Mouse (Mus musculus) liver, embryonic 13.5 days (tissue): ENCODE results near the gene Cckar. TPM values are rescaled to one million over a fixed set of nuclear protein-coding genes. Genes with fewer than 3 reads are reported as not detected.
"Not testable (repeated sequence)": the region's sequence is repeated elsewhere in the genome, so short reads cannot be mapped to it uniquely, and the experiment has no call there.

Experiments
- ATAC-seq: fragments of 200-750 bp; cut with Nextera tagmentation; 2 replicates; pipeline ENCODE4 v1.8.0; 2017; ENCODE audit warnings: low read depth, mild to moderate bottlenecking, moderate number of reproducible peaks, moderate library complexity
- DNase-seq: peaks from one replicate; pipeline ENCODE4 v3.0.0; 2022
- H3K27ac ChIP-seq: fragments of 300-500 bp; sonication (generic); 2 replicates; pipeline ENCODE4 v1.5.1; 2015; ENCODE audit warnings: moderate library complexity, mild to moderate bottlenecking, inconsistent platforms
- H3K27me3 ChIP-seq: fragments of 300-500 bp; sonication (generic); 2 replicates; pipeline ENCODE4 v1.6.1; 2015; ENCODE audit warnings: mild to moderate bottlenecking, inconsistent platforms
- H3K36me3 ChIP-seq: fragments of 300-500 bp; sonication (generic); 2 replicates; pipeline ENCODE4 v1.6.1; 2015; ENCODE audit warnings: mild to moderate bottlenecking, inconsistent platforms
- H3K4me1 ChIP-seq: fragments of 300-500 bp; sonication (generic); replicated peaks from 2 replicates; pipeline ENCODE4 v1.6.1; 2015; ENCODE audit warnings: inconsistent platforms
- H3K4me2 ChIP-seq: fragments of 300-500 bp; sonication (generic); 2 replicates; pipeline ENCODE4 v1.6.1; 2015; ENCODE audit warnings: inconsistent platforms, mild to moderate bottlenecking, moderate library complexity
- H3K4me3 ChIP-seq: fragments of 300-500 bp; sonication (generic); replicated peaks from 2 replicates; pipeline ENCODE4 v1.5.1; 2015; ENCODE audit warnings: mild to moderate bottlenecking, inconsistent platforms
- H3K9ac ChIP-seq: fragments of 300-500 bp; sonication (generic); 2 replicates; pipeline ENCODE4 v1.6.1; 2015; ENCODE audit warnings: mild to moderate bottlenecking, inconsistent platforms
- H3K9me3 ChIP-seq: fragments of 300-500 bp; sonication (generic); replicated peaks from 2 replicates; pipeline ENCODE4 v1.6.1; 2016; ENCODE audit warnings: inconsistent platforms
- WGBS: fragments of 180-500 bp; shearing (Covaris S2); methylation state at CpG from one replicate; pipeline ENCODE4 v1.1.7; 2015; ENCODE audit not compliant: insufficient replicate concordance; 5-methylcytosine and 5-hydroxymethylcytosine counted together
- polyA plus RNA-seq: library from polyadenylated mRNA; unstranded; fragments of >200 nt; fragmentation: Nextera tagmentation; extraction: Ambion mirVana; gene quantifications from 2 replicates; pipeline ENCODE4 v1.2.1, GENCODE M21; 2015

The Cckar gene
- polyA plus RNA-seq, 1 experiment from 2014 or later, result 0.07 TPM

DNA sequence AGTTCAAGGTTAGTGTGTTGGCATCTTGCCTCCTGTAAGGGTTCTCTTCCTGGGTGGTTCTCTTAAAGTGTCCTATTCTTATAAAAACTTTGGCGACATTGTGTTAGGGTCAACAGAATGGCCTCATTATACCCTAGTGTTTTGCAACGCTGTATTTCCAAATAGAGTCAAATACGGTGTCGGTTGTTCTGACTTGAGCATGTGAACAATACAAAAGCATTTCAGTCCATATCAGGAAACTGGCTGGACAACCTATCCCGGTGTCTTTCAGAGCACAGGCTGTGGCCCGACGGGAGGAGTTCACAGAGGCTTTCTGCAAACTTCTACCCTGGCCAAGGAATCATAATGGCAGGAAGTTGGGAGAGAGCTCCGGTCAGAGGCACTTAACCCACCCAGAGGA lies 15.4 kb downstream of the Cckar start:
- Histone ChIP-seq H3K4me1 (no peaks in the 10 kb centered on the region), H3K4me3 (no peak overlapping the region), H3K9ac (no peak overlapping the region), H3K27me3 (no peaks in the 10 kb centered on the region), H3K36me3 (no peaks in the 10 kb centered on the region), H3K27ac (no peak overlapping the region), H3K4me2 (no peak overlapping the region), H3K9me3 (no peaks in the 10 kb centered on the region)
- ATAC-seq (no peak), DNase-seq (no peak)
- WGBS, result 56% methylated on average over 8 of the region's 8 CpGs

DNA sequence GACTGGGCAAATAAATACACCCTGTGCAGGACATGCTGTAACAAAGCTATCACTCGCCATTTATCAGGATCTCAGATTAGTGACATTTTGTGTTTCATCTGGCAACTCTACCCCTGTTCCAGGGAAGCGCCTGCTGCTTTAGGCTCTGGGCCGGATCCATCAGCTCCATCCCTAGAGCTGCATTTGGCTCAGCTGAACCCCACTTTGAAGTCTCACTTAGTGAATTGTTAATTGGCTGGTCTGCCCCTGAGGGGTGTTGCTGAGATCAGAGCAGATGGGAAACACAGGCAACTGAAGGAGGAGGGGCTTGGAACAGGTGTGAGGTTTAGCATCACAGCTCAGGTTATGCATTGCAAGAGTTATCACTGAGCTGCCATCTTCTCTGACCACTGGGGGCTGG lies 15.9 kb downstream of the Cckar start:
- H3K9me3 ChIP-seq, result no peaks in the 10 kb centered on the region

DNA sequence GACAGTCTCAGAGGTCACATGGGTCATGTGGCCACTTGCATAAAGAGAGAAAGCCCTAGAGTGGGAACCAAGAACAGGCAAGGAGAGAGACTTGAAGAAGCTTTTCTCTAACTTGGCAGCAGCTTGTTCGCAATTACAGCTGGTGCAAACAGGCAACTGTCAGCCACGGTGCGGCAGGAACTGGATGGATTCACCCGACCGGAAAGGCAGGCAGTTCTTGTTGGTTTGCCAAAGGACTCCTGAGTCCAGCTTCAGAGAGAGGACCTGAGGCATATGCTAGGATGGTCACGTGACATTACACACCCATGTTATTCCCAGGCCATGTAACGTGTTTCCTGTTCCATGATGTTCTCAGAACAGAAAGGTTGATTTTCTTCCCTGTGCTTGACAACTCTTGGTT lies 19.2 kb downstream of the Cckar start:
- Histone ChIP-seq H3K4me3 (no peak overlapping the region), H3K9me3 (no peaks in the 10 kb centered on the region), H3K9ac (no peak overlapping the region), H3K27me3 (no peaks in the 10 kb centered on the region), H3K4me1 (0 out of 2 replicates have a peak, but pooled peaks cover 4% of the 10 kb centered on the region), H3K36me3 (no peaks in the 10 kb centered on the region), H3K4me2 (no peak overlapping the region), H3K27ac (no peak overlapping the region)
- DNase-seq, result no peak
- ATAC-seq, result no peak
- 81% methylated on average over 7 of the region's 7 CpGs for WGBS

More for the DNA sequence above, 15.9 kb downstream of the Cckar start:
- no peak overlapping the region for H3K4me2 ChIP-seq
- H3K36me3 ChIP-seq, result no peaks in the 10 kb centered on the region
- no peaks in the 10 kb centered on the region for H3K4me1 ChIP-seq
- ATAC-seq (no peak), DNase-seq (no peak)
- H3K4me3 ChIP-seq, result no peak overlapping the region
- 49% methylated on average over 3 of the region's 3 CpGs for WGBS
- no peak overlapping the region for H3K9ac ChIP-seq
- no peaks in the 10 kb centered on the region for H3K27me3 ChIP-seq
- H3K27ac ChIP-seq, result no peak overlapping the region

DNA sequence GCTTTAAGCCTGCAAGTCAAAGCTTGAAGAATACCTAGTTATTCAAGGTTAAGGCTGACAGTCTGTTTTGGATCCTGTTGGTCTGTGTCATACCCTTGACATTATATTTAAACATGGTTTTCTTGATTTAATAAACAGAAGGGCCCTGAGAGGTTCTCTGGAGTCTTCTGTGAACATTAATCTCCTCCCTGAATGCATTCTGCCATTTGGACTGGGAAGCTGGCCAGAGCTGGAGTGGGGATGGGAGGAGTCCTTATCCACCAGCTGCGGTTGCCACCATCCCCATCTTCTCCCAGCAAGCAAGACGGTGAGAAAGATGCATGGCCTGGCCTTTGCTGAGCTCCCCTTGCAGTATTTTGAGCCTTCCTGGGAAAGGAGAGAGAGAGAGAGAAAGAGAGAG lies 21.1 kb downstream of the Cckar start:
- WGBS, result 83% methylated on average over 2 of the region's 2 CpGs
- no peak for ATAC-seq
- Histone ChIP-seq H3K36me3 (no peaks in the 10 kb centered on the region), H3K4me2 (no peak overlapping the region), H3K27ac (no peak overlapping the region), H3K9me3 (no peaks in the 10 kb centered on the region), H3K4me3 (no peak overlapping the region), H3K4me1 (0 out of 2 replicates have a peak, but pooled peaks cover 4% of the 10 kb centered on the region), H3K27me3 (no peaks in the 10 kb centered on the region), H3K9ac (no peak overlapping the region)
- DNase-seq, result no peak

DNA sequence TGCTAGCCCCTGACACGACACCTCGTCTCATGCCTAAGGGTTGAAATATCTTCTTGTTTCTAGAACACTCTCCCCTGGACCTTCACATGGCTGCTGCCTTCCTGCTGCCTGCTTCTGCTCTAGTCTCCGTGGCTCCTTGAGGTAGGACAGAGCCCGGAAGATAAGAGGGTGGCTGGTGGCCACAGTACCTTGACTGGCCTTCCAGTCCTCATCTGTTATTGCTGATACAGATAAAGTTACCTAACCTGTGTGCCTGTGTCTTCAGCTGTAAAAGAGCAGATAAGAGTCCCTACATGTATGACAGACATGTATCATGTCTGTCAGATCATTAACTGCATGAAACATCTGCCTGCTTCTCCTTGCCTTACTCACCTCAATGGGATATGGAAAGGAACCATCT lies 21.9 kb downstream of the Cckar start:
- H3K4me3 ChIP-seq, result no peak overlapping the region
- H3K4me2 ChIP-seq, result no peak overlapping the region
- no peaks in the 10 kb centered on the region for H3K27me3 ChIP-seq
- H3K9me3 ChIP-seq, result no peaks in the 10 kb centered on the region
- DNase-seq, result no peak
- 26% methylated on average over 4 of the region's 4 CpGs for WGBS
- no peak; the same call in 1 of the 2 replicates for ATAC-seq
- H3K36me3 ChIP-seq, result no peaks in the 10 kb centered on the region
- H3K9ac ChIP-seq, result no peak overlapping the region
- H3K4me1 ChIP-seq, result 0 out of 2 replicates have a peak, but pooled peaks cover 4% of the 10 kb centered on the region
- H3K27ac ChIP-seq, result no peak overlapping the region

DNA sequence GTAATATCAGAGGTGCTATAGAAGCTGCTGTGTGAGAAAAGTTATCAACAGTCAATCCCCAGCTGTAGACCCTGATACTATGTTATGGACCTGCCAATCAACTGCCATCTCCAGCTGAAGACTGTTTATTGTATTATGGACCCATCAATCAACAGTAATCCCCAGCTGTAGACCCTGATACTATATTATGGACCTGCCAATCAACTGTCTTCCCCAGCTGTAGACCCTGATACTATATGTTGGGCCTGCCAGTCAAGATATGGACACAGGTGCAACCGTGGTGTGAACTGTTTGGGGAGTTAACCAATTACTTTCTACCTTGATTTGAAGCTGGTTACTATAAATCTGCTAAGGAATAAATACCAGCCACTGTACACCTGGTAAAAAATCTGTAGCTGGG lies 23.1 kb downstream of the Cckar start:
- Histone ChIP-seq H3K9me3 (no peaks in the 10 kb centered on the region), H3K27me3 (no peaks in the 10 kb centered on the region), H3K4me2 (no peak overlapping the region), H3K9ac (no peak overlapping the region), H3K27ac (no peak overlapping the region), H3K4me3 (no peak overlapping the region), H3K36me3 (no peaks in the 10 kb centered on the region), H3K4me1 (0 out of 2 replicates have a peak, but pooled peaks cover 4% of the 10 kb centered on the region)
- DNase-seq (no peak), ATAC-seq (no peak)
- 69% methylated on average over 1 of the region's 1 CpGs for WGBS

DNA sequence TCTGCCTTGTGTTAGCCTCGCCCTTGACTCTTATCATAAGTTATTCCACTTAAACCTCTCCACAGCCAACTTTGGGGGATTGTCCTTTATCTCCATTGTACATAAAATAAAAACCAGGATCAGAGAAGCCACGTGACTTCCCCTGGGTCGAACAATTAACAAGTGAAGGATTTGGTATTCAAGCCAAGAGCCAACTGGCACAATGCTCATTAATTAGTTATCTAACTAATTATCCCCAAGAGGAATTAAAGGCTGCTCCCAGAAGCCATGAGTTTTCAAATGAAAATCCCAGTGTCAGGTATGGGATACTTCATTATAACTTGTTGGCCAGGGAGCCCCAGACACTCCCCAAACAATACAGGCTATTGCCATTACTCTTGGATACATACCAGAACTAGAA lies 23.6 kb downstream of the Cckar start:
- WGBS, result 43% methylated on average over 3 of the region's 3 CpGs

DNA sequence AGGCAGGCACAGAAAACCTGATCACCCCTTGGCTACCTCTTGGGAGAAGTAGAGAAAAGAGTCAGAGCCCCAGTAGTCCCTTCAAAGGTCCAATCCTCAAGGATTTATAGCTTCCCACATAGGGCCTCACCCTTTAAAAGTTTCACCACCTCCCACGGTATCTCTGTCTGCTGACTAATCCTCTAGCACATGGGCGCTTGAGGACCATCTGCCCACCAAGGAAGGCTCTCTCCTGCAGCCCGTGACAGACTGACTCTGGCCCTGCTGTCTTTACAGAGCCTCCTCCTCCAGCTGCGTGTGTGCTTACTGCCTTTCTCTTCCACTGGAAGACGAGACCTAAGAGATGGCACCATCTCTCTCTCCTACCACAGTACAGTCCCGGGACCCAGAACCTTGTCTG lies 27.9 kb downstream of the Cckar start:
- H3K36me3 ChIP-seq, result no peaks in the 10 kb centered on the region
- 51% methylated on average over 6 of the region's 6 CpGs for WGBS
- H3K4me1 ChIP-seq, result no peaks in the 10 kb centered on the region
- no peak overlapping the region for H3K27ac ChIP-seq
- ATAC-seq (no peak), DNase-seq (no peak)
- 0 out of 2 replicates have a peak, but pooled peaks cover 8% of the 10 kb centered on the region for H3K27me3 ChIP-seq
- H3K9me3 ChIP-seq, result no peaks in the 10 kb centered on the region
- H3K4me2 ChIP-seq, result no peak overlapping the region
- no peak overlapping the region for H3K9ac ChIP-seq
- H3K4me3 ChIP-seq, result no peak overlapping the region

More for the DNA sequence above, 23.6 kb downstream of the Cckar start:
- Histone ChIP-seq H3K4me2 (no peak overlapping the region), H3K9ac (no peak overlapping the region), H3K4me1 (0 out of 2 replicates have a peak, but pooled peaks cover 4% of the 10 kb centered on the region), H3K27ac (no peak overlapping the region), H3K27me3 (0 out of 2 replicates have a peak, but pooled peaks cover under 1% of the 10 kb centered on the region), H3K4me3 (no peak overlapping the region), H3K9me3 (no peaks in the 10 kb centered on the region), H3K36me3 (no peaks in the 10 kb centered on the region)
- no peak for DNase-seq
- ATAC-seq, result no peak

DNA sequence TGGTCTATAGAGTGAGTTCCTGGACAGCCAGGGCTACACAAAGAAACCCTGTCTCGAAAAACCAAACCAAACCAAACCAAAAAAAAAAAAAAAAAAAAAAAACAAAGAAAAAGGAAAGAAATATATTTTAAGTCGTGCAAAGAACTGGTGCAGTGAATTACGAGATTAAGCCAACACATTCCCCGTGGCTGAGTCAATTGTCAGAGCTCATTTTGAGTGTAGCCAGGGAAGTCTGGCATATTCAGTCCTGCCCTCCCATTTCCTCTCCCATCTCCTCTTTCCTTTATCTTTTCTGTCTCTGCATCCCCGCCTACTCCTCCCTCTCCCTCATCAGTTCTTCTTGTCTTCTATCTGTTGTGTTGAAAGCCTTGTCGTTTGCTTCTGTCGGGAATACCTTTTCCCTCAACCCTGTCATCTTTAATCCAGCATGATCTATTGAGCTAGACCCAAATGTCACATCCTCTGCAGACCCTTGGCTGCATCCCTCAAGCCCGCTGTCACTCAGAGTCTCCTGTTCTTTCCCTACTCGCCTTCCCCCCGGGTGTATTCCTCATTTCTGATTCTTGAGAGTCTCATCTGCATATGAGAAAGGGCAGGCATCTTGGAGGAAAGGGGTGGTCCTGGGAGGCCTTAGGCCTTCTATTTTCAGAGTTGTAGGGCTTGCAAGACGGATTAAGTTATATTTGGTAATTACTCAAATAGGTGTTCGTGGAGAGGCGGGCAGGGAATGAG lies 29.3 kb downstream of the Cckar start:
- Histone ChIP-seq H3K4me1 (no peaks in the 10 kb centered on the region), H3K36me3 (no peaks in the 10 kb centered on the region), H3K27ac (no peak overlapping the region), H3K4me3 (no peak overlapping the region), H3K27me3 (0 out of 2 replicates have a peak, but pooled peaks cover 8% of the 10 kb centered on the region), H3K9ac (no peak overlapping the region), H3K9me3 (no peaks in the 10 kb centered on the region), H3K4me2 (no peak overlapping the region)
- ATAC-seq (no peak), DNase-seq (no peak)
- WGBS, result 41% methylated on average over 13 of the region's 13 CpGs

DNA sequence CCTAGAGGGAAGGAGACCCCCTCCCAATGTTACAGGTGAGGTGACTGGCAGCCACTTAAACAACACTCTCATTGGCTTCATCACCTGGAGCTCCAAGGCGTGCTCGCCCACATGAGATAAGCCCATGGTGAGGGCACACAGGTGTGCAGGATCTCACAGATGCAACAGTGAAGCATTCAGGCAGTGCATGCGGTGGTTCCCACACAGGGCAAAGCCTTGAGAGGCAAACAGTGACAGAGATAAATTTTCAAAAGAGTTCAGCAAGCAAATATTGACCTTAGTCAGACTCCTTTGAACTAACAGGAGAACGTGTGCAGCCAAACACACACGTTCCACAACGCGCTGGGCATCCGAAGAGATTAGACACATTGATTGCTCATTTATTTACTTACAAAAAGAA lies 30.8 kb downstream of the Cckar start:
- Histone ChIP-seq H3K9ac (no peak overlapping the region), H3K4me3 (no peak overlapping the region), H3K27me3 (0 out of 2 replicates have a peak, but pooled peaks cover 8% of the 10 kb centered on the region), H3K36me3 (no peaks in the 10 kb centered on the region), H3K4me2 (no peak overlapping the region), H3K4me1 (no peaks in the 10 kb centered on the region), H3K9me3 (no peaks in the 10 kb centered on the region), H3K27ac (no peak overlapping the region)
- ATAC-seq (no peak), DNase-seq (no peak)
- WGBS, result 68% methylated on average over 8 of the region's 8 CpGs

DNA sequence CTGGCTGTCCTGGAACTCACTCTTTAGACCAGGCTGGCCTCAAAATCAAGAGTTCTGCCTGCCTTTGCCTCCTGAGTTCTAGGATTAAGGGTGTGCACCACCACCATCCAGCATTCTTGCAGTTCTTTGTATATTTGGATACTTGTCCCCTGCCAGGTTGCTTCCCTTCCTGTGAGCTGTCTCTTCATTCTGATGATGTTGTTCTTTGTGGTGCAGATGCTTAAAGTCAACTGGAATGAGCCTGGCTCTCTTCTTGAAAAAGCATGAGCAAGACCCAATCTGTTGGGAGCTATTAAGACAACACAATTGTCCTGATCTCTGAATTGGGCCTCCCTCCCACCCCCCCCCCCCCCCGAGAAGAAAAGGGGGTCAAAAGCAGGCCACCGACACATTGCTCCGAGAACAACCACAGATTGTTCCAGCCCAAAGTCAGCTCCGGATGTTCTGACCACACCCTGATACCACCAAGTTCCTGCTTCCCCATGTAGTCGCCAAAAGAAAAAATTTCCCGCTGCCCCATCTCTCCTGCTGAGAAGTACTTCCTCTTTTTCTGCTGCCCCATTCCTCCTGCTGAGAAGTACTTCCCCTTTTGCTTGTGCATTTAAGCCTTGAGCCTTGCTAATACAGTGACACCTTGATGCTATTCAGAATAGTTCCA lies 33.9 kb downstream of the Cckar start:
- not testable (repeated sequence) for H3K4me2 ChIP-seq, H3K36me3 ChIP-seq, H3K4me3 ChIP-seq, H3K9me3 ChIP-seq, H3K4me1 ChIP-seq, ATAC-seq, H3K9ac ChIP-seq, DNase-seq, H3K27ac ChIP-seq, H3K27me3 ChIP-seq
- 55% methylated on average over 5 of the region's 6 CpGs for WGBS
